Mouse (Mus musculus): ENCODE results near the gene Poc1b. TPM values are rescaled to one million over a fixed set of nuclear protein-coding genes. Genes with fewer than 3 reads are reported as not detected.

Gene Poc1b
- polyA plus RNA-seq, 1 experiment: 21.8 TPM

DNA sequence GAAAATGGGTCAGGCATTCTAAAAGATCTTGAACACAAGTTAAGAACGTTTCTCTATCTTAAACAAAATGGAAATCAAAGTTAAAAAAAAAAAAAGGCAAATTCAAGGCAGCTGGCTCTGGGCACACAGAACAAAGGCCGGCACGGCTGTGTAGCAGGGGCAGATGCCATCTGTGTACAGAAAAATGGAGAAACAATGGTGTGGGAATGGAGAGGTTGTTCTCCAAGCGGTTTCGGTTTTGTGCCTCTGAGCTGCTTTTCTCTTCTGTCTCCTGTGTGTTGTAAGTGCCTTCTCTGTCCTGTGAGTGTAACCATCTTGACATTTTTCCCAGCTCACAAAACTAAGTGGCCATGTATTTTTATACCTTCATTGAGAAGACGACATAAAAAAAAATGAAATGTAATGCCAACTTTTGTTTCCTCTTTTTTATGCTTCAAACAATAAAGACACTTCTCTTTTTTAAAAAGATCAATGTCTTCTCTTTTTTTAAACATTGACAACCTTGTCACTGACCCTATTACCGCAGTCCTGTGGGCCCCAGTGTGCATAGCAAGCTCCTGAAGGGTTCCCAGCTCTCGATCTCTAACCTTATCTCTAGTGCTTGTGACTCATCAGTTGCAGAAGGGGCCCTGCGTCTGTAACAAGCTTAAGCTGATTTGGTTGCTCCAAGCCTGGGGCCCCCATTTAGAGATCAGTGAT lies 90.9 kb downstream of the Poc1b start:
- peak overlapping the region; percentile 36; the same call in 1 of the 2 replicates for H3K4me3 ChIP-seq (ENCODE audit: insufficient read depth, low read length)
- TF ChIP-seq CTCF (IDR thresholded peaks at IDR 0.05; ENCODE audit: low read depth, low read length) (no peak), POLR2A (IDR thresholded peaks at IDR 0.05; ENCODE audit: borderline replicate concordance, low read depth, low read length) (no peak)
- H3K4me1 ChIP-seq (ENCODE audit: control insufficient read depth, insufficient read depth, low read length): peaks cover 53% of the 10 kb centered on the region
- peak overlapping the region; percentile 71 for H3K27ac ChIP-seq (ENCODE audit: insufficient read depth, low read depth, low read length)

DNA sequence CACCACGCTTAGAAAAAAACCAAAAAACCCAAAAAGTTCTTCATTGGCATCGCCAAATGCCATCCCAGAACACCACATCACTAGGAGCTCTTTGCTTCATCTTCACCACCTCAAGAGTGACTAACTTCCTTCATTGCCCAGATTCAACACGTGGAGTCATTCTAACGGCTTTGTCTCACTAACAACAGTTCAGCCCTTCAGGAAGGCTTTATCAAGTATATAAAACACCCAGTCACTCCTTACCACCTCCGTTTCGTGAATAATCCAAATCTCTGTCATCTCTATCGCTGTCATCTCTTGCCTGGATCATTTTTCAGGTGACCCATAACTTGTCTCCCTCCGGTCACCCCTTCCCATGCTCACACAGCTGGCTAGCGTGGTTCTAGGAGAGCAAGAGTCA lies 92.1 kb downstream of the Poc1b start:
- Histone ChIP-seq H3K4me3 (ENCODE audit: insufficient read depth, low read length) (no peak overlapping the region), H3K27ac (ENCODE audit: insufficient read depth, low read depth, low read length) (no peak overlapping the region), H3K4me1 (ENCODE audit: control insufficient read depth, insufficient read depth, low read length) (peaks cover 52% of the 10 kb centered on the region)
- no peak for TF ChIP-seq CTCF (IDR thresholded peaks at IDR 0.05; ENCODE audit: low read depth, low read length)
- TF ChIP-seq POLR2A (IDR thresholded peaks at IDR 0.05; ENCODE audit: borderline replicate concordance, low read depth, low read length): no peak

DNA sequence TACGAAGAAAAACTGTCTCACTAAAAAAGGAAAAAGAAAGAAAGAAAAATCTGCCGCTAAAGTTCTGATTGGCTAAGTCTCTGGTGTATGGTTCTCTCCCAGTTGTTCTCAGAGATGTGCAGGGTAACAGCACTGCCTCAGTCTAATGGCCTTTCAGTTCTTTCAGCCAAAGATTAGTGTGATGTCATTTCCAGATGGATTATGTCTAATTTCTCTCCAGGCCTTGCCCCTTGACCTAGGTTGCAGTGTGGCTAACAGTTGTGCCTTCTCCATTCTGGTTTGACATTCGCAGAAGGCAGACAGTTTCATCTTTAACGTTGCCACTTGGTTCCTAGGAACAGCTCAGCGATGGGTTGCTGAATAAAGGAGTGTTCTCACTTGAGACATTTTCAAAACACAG lies 94.1 kb downstream of the Poc1b start:
- H3K4me1 ChIP-seq (ENCODE audit: control insufficient read depth, insufficient read depth, low read length): peaks cover 46% of the 10 kb centered on the region
- TF ChIP-seq CTCF (IDR thresholded peaks at IDR 0.05; ENCODE audit: low read depth, low read length): no peak
- no peak for TF ChIP-seq POLR2A (IDR thresholded peaks at IDR 0.05; ENCODE audit: borderline replicate concordance, low read depth, low read length)
- no peak overlapping the region for H3K27ac ChIP-seq (ENCODE audit: insufficient read depth, low read depth, low read length)
- H3K4me3 ChIP-seq (ENCODE audit: insufficient read depth, low read length): no peak overlapping the region

DNA sequence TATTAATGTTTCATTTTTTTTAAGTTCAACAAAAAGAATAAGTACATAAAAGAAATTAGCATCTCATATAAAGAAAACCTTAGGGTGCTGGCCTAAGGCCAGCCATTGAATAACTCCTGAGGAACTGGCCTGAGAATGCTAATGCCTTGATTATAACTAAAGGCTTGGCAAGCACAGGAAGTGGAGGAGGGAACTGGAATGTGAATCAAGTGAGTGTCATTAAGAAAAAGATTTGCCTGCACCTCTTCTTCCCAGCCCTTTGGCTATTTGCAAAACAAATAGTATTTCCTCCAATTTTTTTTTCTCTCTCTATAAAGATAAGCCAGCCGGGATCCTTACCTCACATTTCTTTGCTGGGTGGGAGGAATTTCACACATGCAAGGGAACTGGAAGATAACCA lies 95.0 kb downstream of the Poc1b start:
- TF ChIP-seq CTCF (IDR thresholded peaks at IDR 0.05; ENCODE audit: low read depth, low read length) (no peak), POLR2A (IDR thresholded peaks at IDR 0.05; ENCODE audit: borderline replicate concordance, low read depth, low read length) (no peak)
- no peak overlapping the region for H3K27ac ChIP-seq (ENCODE audit: insufficient read depth, low read depth, low read length)
- H3K4me1 ChIP-seq (ENCODE audit: control insufficient read depth, insufficient read depth, low read length): peaks cover 42% of the 10 kb centered on the region
- no peak overlapping the region for H3K4me3 ChIP-seq (ENCODE audit: insufficient read depth, low read length)

DNA sequence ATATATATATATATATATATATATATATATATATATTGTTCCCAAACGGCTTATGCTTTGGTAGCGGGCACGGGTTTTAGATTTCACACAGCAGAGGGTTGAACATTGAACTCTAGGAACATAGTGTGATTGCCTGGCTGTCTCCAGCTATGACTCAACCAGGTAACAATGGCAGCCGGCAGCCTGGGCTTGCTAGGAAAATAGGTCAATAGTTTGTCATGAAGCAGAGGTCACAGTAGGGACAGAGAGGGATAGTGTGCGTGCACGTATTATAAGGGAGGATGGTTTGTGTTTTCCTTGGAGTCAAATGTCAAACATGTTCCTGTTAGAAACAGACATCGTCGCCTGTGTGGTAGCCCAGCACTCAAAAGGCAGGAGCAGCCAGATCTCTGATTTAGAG lies 95.5 kb downstream of the Poc1b start:
- TF ChIP-seq POLR2A (IDR thresholded peaks at IDR 0.05; ENCODE audit: borderline replicate concordance, low read depth, low read length) (no peak), CTCF (IDR thresholded peaks at IDR 0.05; ENCODE audit: low read depth, low read length) (no peak)
- H3K4me1 ChIP-seq (ENCODE audit: control insufficient read depth, insufficient read depth, low read length): peaks cover 37% of the 10 kb centered on the region
- H3K4me3 ChIP-seq (ENCODE audit: insufficient read depth, low read length): no peak overlapping the region
- H3K27ac ChIP-seq (ENCODE audit: insufficient read depth, low read depth, low read length): no peak overlapping the region

DNA sequence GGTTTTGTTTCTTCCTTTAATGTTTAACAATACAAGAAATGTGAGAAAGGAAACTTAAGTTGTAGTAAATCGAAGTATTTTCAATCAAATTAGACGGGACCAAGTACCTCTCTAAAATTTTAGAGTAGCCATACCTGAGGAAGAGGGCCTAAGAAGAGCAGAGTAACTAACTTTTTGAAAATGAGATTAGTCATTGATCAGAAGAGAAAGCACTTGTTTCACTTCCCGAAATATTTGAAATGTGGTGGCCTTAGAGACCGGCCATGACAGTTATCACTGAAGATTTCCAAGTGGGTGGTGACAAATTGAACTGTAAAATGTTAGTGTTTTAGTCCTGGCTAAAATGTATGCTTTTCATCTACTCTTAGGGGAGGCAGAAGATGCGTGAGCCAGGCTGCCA lies 96.3 kb downstream of the Poc1b start:
- Histone ChIP-seq H3K27ac (ENCODE audit: insufficient read depth, low read depth, low read length) (peak overlapping the region; percentile 82), H3K4me3 (ENCODE audit: insufficient read depth, low read length) (no peak overlapping the region), H3K4me1 (ENCODE audit: control insufficient read depth, insufficient read depth, low read length) (peaks cover 34% of the 10 kb centered on the region)
- TF ChIP-seq POLR2A (IDR thresholded peaks at IDR 0.05; ENCODE audit: borderline replicate concordance, low read depth, low read length): no peak
- no peak for TF ChIP-seq CTCF (IDR thresholded peaks at IDR 0.05; ENCODE audit: low read depth, low read length)

DNA sequence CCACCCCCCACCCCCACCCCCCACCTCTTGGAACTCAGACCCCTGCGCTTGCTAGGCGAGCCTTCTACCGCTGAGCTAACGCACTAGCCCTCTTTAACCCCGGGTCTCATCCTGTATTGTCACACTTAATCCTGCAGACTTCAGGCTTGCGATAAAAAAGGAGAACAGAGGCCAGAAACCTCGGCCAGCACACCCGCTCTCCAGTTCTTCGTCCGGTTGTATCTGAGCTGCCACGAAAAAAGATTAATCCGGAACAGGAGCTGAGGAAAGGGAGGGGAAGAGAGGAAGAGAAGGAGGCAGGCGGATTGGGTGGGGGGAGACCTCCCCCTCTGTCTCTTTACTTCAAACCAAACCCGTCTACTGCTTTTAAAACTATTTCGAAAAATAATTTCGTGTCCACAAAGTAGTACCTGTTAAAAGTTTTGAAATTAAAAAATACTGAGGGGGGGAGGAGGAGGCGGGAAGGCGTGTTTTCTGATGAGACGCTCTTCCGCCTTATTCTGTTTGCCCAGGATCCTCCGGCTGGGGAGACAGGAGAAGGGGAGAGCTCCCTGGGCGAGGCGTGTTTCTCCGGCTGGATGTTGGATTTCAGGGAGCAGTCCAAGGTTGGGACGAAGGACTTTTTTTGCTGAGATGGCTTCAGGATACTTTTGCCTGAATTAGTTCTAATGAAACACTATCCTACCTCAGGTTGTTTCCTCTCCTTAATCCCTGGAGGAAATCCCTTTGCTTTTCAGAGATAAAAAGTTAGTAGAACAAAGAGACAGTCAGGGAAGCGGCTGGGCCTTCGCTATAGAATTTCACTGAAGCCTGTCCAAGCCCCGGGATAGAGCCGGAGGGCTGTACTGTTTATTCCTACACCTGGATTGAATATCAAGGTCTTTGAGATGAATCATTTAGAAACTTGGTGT lies 97.0 kb downstream of the Poc1b start:
- TF ChIP-seq CTCF (IDR thresholded peaks at IDR 0.05; ENCODE audit: low read depth, low read length): no peak
- Histone ChIP-seq H3K4me3 (ENCODE audit: insufficient read depth, low read length) (peak overlapping the region; percentile 57), H3K4me1 (ENCODE audit: control insufficient read depth, insufficient read depth, low read length) (peaks cover 28% of the 10 kb centered on the region), H3K27ac (ENCODE audit: insufficient read depth, low read depth, low read length) (peak overlapping the region; percentile 82)

DNA sequence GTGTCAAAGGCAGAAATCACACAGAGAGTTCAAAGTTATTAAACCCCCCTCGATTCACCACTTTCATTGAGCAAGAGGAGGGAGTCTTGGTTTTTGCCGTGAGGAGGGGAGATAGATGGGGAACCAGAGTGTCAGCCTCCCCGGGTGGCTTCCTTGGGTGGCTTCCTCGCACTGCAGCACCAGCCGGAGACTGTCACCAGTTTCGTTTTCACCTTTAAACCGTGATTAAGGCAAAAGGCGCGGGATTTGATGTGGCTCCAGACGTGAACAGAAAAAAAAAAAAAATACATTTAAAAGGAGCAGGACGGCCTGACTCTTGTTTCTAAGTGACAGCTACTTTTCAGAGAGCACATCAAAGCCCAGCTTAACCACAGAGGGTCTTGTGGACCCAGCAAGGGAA lies 97.7 kb downstream of the Poc1b start:
- H3K27ac ChIP-seq (ENCODE audit: insufficient read depth, low read depth, low read length): 0 out of 2 replicates have a peak overlapping the region, but pooled peaks have one; percentile 20
- peak overlapping the region; percentile 57 for H3K4me3 ChIP-seq (ENCODE audit: insufficient read depth, low read length)
- peaks cover 20% of the 10 kb centered on the region for H3K4me1 ChIP-seq (ENCODE audit: control insufficient read depth, insufficient read depth, low read length)
- no peak for TF ChIP-seq CTCF (IDR thresholded peaks at IDR 0.05; ENCODE audit: low read depth, low read length)
- no peak for TF ChIP-seq POLR2A (IDR thresholded peaks at IDR 0.05; ENCODE audit: borderline replicate concordance, low read depth, low read length)

DNA sequence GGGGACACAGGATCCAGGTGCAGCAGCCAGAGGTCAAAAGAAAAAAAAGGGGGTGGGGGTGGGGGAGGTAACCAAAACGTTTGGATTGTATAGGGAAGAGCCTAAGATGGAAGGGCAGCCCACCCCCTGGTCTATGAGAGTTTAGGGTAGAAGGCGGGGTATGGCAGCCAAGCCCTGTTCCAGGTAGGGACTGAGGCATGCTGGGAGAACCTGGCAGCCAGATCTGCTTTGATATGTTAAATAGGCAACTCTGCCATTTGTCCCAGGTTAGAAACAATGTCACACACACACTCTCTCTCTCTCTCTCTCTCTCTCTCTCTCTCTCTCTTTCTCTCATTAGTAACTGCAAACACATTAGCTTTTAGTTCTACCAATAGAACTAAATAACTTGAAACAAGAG lies 100.3 kb downstream of the Poc1b start:
- Histone ChIP-seq H3K27ac (ENCODE audit: insufficient read depth, low read depth, low read length) (no peak overlapping the region), H3K4me3 (ENCODE audit: insufficient read depth, low read length) (no peak overlapping the region), H3K4me1 (ENCODE audit: control insufficient read depth, insufficient read depth, low read length) (peaks cover 19% of the 10 kb centered on the region)
- TF ChIP-seq CTCF (IDR thresholded peaks at IDR 0.05; ENCODE audit: low read depth, low read length) (no peak), POLR2A (IDR thresholded peaks at IDR 0.05; ENCODE audit: borderline replicate concordance, low read depth, low read length) (no peak)
